Mouse (Mus musculus): ENCODE results near the gene Plekhs1. TPM values are rescaled to one million over a fixed set of nuclear protein-coding genes. Genes with fewer than 3 reads are reported as not detected.
"Not testable (repeated sequence)": the region's sequence is repeated elsewhere in the genome, so short reads cannot be mapped to it uniquely, and the experiment has no call there.

Plekhs1 gene
- polyA plus RNA-seq, 1 experiment = 6.5 TPM

DNA sequence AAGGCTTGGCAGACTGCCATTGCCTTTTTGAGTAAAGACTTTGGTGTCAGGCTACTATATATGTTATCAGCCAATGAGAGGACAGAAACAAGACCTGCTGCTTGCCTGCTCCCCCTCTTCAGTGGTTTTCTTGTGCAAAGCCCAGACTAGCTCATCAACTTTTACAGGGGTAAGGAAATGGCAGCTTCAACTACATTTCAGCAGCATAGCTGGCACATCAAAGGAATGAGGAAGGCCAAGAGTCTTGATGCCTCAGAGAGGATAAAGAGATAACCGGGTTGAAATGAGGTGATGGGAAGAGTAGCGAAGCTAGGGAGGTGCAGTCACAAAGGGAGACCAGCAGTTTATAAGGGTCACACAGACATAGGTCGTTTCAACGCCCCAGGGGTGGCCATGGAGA is 3.9 kb upstream of the Plekhs1 start:
- DNase-seq (ENCODE audit: low read depth) = no peak

DNA sequence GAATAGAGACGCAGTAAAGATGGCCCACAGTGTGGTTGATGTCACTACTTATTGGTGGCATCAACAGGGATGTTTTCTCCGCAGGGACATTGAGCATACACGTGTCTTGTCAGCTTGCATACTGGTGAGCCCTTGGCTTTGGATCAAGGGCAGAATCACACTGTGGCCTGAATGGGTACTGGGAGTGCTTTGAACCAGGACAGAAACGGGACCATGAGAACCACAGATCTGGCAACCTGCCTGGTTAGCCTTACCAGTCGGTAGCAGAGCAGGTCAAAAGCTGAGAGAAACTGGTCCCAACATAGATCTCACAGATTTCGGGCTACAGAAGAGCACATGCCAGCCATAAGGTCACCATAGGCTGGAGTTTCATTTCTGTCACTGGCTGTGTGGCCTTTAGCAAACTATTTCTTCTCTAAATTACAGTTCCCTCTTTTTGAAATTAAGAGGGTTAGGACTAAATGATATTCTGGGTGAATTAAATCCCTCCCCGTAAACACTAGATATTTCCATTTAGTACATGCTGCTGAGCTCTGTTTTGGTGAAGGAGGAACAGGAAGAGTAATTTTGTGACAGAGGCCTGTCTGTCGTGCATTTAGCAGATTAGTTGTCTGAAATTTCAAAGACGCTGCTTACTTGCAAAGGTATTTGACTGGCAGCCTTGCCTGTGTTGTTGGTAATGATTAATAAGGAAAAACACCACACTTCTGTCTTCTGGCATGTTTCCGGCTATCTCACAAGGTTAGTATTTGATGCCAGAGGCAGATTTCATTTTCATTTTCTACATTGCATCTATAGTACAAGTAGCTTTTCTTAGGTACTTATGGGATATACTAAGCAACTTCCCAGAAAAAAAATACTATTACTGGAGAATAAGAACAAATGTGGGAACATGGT is 2.0 kb upstream of the Plekhs1 start:
- no peak for DNase-seq (ENCODE audit: low read depth)

DNA sequence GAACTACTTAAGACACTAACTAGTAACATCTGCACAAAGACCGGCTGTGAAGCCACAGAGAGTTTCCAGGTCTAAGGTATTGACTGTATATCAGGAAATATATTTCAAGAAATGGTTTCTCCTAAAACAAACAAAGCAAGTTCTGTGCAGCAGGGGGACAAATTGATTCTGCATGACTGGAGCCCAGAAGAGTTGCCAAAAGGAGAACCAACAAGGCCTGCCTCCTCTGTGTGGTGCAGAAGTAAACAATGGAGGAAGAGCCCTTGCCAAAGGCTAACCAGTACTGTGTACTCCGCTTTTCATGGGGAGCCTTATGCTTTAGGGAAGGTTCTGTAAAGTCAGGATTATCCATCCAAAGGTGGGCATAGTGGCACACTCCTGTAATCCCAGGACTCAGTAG is 1.2 kb upstream of the Plekhs1 start:
- DNase-seq (ENCODE audit: low read depth) = no peak

DNA sequence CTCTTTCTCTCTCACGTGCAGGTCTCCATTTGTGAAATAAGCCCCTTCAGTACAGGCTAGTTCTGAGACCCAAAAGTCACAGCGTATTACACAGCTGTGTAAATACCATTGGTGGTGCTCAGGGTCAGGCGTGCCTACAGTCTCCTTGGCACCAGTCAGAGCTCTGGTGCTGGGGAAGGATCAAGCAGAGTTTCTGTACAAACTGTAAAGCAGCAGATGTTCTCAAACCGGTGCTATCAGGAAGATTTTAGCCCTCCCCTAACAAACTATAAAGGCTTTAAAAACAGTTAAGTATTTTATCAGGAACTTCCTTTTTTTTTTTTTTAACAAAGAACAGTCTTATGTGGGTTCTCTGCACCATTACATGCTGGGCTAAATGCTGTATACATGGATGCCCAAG is 1.3 kb downstream of the Plekhs1 start:
- DNase-seq (ENCODE audit: low read depth) = no peak

DNA sequence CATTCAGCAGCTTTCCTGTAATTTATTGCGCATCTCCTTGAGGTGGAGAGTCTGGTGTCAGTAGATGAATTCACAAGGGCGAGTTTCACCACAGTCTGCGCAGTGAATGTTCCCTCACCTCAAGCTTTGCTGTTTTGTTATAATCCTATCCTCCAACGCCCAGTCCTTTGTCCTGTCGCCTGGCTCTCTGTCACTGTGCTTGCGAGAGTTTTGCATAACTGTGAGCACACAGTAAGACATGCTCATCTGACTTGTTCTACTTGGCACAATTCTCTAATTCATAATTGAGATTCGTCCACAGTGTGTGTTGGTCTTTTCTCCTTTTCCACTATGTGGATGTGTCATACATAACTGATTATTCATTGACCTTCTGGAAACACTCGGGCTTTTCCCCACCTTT is 5.0 kb downstream of the Plekhs1 start:
- DNase-seq (ENCODE audit: low read depth) = peak; percentile 30

DNA sequence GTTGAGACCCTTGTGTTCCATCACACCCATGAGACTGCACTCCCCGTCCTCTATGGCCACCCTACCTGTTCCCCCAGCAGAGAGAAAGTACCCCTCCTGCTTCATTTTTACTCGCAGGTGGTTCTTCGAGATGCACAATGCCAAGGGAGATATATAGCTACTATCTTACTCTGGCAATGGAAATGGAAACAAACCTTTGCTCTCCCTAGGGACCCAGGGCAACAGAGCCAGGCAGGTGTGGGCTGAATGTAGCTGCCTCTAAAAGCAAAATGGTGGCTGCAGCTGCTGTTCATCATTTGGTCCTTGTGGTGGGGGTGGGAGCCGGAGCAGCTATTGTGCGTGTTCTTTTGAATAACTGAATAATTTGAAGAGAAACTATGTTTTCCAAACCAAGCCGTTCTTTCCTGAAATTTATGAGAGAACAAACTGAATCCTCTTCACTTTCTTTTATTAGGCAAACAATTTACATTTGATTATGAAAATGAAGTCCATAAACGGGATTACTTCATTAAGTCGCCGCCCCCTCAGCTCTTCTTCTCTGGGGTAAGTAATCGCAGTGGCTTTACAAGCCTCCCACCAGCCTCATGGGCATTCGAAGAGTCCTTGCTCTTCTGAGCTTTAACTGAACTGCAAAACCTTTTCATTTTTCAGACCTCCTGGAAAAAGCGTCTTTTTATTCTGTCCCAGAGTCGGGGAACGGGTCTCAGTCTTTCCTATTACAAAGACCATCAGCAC is 9.0 kb downstream of the Plekhs1 start:
- DNase-seq (ENCODE audit: low read depth) = no peak

DNA sequence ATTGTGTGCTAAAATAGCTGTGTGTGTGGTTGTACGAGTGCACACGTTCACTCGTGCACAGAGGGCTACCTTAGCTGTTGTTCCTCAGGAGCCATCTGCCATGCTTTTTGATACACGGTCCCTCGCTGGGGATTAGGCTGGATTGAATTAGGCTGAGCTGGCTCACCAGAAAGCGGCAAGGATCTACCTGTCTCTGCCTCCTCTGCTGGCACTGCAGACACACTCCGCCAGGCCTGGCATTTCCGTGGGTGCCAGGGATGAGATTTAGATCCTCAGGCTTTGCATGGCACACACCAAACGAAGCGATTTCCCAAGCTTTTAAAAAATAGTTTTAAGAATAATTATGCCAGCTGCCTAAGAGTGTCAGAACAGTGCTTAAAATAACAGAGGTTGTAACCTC is 10.5 kb downstream of the Plekhs1 start:
- no peak for DNase-seq (ENCODE audit: low read depth)

DNA sequence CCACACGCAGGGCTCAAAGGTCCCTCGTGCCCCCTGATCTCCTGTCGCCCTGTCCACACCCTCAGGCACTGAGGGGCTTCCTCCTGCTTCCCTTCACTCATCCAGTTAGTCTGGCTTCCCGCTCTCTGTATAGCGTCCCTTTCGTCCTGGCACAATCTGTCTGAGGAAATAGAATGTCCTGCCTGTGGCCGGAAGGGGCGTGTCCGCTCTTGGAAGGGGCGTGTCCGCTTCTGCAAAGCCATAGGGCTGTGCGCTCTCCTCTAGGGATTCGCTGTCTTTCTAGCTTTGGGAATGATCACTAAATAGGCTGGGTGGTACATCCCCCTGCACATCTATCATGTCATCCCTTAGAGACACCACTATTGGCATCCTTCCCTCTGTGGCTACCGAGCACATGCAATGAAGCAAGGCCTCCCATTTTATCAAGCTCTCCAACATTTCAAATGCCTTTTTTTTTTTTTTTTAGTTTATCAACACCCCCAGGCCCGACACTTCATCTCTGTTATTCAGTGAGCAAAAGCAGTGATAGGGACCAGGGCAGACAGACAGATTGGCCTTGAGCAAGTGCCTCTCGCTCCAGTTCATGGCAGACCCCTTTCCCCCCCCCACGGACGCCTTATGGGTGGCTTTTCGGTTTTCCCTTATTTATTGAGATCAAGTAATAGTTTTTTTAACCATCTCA is 13.6 kb downstream of the Plekhs1 start:
- no peak for DNase-seq (ENCODE audit: low read depth)

DNA sequence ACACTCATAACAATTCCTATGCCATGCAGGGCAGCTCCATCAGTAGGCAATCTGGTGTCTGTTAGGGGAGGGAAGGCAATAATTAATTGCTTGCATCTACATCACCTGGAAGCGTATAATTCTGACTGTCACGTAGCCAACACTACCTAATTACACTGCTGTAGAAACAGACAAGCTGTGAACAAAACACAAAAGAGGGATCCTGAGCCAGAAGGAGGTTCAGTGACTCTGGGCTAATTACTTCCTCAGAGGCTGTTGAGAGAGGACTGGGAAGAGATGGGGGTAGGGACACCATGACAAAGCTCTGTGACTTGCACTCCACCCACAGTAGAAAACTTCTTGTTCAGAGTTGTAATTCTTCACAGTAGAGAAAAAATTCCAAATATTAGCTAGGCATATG is 15.1 kb downstream of the Plekhs1 start:
- DNase-seq (ENCODE audit: low read depth) = no peak

DNA sequence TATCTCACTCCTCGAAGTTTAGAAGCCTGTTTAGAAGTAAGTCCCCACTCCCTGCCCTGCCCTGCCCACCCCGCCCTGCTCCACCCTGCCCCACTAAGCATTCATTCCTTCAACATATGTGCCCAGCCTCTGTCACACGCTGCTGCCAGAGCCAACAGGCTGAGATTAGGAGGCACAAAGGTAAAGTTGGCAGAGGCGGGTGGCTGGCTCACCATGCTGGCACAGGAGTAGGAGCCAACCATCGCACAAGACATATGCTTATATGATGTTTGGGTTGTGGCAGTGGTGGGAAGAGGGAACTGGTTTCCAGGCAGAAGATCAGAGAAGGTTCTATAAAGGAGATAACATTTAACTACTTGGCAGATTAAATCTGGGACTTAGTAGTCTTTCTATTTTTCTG is 15.8 kb downstream of the Plekhs1 start:
- no peak for DNase-seq (ENCODE audit: low read depth)

DNA sequence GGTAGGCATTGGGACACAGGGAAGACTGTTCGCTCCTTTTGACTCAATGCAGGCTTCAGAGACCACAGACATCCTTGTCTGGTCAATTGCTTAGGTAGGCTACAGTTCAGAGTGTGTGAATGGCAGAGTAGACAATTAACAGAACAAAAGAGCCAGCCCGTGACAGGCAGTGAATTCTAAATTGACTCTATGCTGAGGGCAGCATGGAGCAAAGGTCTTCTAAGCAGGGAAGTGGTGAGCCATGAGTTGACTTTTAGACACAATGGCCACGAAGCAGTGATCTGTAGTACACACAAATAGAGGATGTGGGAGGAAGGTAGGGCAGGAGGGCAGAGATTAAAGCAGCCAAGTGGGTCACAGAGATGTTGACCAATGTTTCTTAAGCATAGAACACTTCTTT is 16.4 kb downstream of the Plekhs1 start:
- no peak for DNase-seq (ENCODE audit: low read depth)

DNA sequence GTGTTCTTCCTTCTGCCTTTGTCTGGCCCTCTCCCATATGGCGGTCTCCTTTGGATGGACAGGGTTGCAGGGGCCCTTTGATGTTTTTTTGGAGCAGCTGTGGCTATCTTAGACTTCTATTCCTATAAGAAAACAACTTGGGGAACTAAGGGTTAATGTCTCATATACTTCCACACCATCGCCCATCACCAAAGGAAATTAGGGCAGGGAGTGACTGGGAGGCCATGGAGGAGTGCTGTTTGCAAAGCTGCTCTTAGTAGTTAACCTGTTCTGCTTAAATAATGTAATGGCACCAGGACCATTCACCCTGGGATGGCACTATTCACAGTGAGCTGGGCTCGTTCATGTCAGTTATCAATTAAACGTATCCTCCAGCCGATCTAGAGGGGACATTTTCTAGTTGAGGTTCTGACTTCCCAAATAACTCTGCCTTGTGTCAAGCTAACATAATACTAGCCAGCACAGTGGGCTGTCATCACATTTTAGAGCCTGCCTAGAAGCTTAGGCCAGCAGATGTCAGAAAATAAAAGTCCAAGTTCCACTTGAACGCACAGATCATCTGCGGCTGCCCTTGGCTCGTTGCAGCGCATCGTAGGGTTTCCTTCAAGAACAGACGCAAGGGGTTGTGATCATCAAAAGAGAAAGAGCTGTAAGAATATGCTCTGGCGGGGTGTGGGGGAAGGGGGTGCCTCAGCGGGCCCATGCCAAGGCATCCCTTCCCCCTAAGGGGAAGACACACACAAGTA is 23.4 kb downstream of the Plekhs1 start:
- DNase-seq (ENCODE audit: low read depth) = no peak

DNA sequence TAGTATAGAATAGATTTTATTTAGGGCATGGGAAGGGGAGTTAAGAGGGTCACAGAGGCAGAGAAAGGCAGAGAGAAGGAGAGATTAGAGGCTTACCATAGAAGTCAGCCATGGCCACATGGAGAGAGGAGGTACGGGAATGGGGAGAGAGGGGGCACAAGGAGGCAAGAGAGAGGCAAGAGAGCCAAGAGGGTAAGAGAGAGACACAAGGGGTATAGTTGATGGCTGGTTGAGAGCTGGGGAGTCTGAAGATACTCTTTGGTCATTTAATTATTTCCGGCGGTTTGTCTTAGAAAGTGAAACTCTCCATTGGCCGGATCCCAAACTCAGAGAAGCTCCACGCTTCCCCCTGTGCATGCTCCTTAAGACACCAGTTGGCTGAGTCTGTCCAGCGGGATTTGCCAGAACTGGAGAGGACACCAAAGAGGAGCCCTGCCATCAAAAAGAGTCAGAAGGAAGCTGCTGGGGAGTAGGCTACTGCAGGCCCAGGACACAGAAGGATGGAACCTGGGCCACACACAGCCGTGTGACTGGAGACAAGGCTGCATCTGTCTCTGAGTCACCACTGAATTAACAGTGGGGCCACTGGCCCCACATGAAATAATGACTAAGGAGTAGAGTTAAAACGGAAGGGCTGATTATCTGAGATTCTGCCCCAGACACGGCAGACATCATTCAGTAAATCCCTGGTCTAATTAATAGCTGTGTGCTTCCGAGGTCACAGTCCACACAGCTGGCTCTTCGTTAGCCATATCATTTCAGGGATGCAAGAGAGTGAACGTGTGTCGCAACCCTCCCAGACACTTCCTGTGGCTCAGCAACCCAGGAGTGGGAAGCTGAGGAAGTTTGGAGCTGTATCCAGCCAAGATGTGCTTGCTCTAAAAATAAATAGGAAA is 24.2 kb downstream of the Plekhs1 start:
- no peak for DNase-seq (ENCODE audit: low read depth)

DNA sequence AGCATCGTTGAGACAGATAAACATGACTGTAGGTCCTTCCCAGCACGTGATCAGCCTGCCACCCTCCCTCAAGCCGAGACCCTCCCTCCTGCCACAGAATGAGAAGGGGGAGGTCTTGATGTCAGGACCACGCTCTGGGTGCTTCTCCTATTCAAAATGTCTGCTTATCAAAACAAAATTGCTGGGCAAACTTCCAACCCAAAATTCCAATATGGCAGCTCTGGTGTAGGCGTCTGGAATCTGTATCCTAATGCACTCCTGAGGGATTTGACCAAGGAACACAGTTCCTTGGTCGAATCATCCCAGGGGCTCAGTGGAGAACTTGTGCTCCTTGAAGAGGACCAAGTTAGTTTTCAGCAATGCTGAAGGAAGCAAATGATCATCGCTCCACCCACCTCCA is 25.5 kb downstream of the Plekhs1 start:
- DNase-seq (ENCODE audit: low read depth) = no peak

DNA sequence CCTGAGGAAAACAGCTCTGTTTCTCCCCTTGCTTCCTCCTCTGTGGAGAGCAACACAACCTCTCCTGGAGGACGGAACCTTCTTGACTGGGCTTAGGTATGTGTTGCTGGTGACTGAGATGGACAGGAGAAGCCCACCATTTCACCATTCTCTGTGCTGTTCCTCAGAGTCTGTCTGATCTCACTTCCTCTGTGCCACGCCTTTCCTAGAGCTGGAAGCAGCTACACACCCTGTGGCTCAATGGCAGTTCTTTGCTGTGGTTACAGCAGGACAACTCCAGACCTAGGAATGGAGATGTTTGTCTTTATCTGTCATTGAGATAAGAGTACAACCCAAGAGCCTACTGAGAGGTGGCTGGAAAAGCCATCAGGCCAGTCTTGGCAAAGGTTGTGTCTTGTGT is 25.9 kb downstream of the Plekhs1 start:
- DNase-seq (ENCODE audit: low read depth) = no peak

DNA sequence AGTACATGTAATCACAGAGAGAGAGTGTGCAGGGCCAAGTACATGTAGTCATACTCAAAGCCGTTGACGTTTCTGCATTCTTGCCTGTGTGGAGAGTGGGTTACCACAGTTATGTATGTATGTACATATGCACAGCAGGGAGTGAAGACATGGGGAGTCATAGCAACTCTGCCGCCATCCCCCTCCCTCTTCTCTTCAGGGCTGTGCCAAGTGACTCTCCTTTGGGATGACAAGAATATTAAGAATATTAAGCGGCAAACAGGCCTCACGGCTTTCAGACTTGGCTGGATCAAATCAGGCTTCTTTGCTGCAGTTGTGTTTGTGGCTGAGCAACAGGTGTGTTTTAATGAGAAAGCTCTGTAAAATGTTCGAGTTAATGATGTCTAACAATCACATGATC is 28.2 kb downstream of the Plekhs1 start:
- DNase-seq (ENCODE audit: low read depth) = no peak

DNA sequence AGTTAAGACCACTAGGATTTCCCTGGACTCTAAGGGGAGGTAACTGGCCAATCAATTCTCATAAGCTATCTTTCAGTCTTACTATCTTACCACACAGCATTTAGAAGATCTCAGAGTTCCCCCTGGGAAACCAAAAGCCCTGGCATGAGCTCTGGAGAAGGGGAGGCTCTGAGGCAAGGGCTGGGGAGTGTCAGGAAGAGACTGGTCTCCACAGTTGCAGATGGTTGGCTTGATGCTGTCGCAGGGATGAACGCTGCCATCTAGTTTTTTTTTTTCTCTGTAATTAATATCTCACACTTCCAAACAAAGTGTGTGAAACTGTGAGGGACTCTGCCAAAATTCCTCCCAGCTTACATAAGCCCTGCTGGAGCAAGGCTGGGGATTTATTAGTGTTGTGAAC is 32.7 kb downstream of the Plekhs1 start:
- not testable (repeated sequence) for DNase-seq (ENCODE audit: low read depth)

DNA sequence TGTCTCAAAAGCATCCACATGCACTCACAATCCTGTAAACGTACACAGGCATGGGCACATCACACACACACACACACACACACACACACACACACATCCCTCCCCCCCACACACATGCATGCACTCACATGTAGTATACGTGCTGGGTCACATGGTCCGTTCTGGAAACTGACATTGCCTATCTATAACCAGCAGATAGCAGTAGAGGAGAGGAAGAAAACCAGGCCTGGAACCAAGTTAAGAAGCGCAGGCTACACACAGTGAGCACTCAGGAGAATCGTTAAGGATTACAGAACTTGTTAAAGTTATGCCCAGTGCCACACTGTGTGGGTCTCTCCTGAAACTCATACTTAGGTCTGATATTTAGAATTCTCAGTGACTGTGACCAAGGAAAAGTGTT is 41.6 kb downstream of the Plekhs1 start:
- DNase-seq (ENCODE audit: low read depth) = not testable (repeated sequence)

DNA sequence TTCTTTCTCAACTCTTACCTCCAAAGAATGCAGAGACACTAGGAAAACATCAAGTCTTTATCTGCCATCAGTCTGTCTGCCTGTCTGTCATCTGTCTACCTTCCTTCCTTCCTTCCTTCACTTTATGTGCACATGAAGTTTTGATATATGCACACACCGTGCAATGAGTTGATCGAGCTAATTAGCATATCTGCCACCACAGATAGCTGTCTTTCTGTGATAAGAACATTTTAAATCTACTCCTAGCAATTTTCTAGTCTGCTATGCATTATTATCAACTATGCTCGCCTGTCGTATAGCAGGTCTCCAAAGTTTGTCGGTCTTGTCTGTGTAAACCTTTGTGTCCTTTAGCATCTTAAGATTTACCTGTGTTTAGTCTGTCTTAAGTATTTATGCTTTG is 42.1 kb downstream of the Plekhs1 start:
- not testable (repeated sequence) for DNase-seq (ENCODE audit: low read depth)

DNA sequence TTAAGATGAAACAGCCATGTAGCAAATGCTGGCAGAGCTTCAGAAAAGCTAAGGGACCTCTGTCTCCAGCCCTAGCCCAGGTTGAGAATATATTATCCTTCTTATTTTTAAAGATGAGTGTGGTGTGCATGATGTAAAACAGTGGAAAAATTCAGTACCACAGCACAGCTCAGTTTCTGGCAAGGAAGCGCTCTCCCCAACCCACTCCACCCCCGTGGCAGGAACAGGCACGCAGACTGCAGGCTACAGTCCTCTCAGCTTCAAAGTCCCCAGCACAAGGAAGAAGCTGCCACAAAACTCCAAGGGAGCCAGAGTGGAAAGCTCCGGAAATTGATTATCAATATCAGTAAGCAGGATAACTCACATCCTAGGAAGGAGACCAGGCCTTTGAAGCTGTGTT is 49.8 kb downstream of the Plekhs1 start:
- not testable (repeated sequence) for DNase-seq (ENCODE audit: low read depth)

DNA sequence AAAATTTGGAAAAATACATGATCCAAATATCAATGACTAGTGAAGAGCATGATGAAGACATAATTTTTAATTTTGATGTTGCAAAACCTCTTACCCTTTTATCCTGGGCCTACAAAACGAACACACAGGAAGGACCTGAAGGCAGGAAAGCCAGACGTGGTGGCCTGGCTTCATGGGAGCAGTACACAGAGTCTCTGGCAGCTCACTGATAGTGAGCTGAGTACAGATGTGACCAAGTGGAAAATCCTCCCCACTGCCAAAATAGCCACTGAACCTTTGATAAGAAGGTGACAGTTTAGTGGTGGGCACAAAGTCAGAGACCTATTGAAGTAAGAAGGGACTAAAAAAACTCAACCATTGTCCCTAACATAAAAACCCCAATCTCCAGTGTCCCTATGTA is 52.1 kb downstream of the Plekhs1 start:
- not testable (repeated sequence) for DNase-seq (ENCODE audit: low read depth)

Measured in gonadal fat pad, adult 2 months (tissue).